Mouse (Mus musculus) CD4-positive naive resting alpha-beta T cell, adult 57 days (primary cell): ENCODE results near the gene Sept6. TPM values are rescaled to one million over a fixed set of nuclear protein-coding genes. Genes with fewer than 3 reads are reported as not detected.

Source experiments
- total RNA-seq: library from RNA; stranded (reverse); gene quantifications from one replicate; pipeline ENCODE4 v1.2.4, GENCODE M21; 2023

Sept6 gene
- total RNA-seq: 151 TPM

GRCm38 (mm10) chrX:36991694-36992093 is at the start of gene Sept6:
Sept6 (minus strand) TSS chrX:36991794.

GRCm38 (mm10) chrX:36902321-36903114 is 89.1 kb downstream of the Sept6 start, which contains the start of gene Nkrf:
Nkrf (minus strand) TSS chrX:36902899.

GRCm38 (mm10) chrX:36873765-36874164 is 117.8 kb downstream of the Sept6 start, which contains the start of the genes Ube2a and C330007P06Rik:
Ube2a (plus strand) TSS chrX:36873900.
C330007P06Rik (minus strand) TSS chrX:36874111.

Other genes with a start within 250 kb of the Sept6 start
- not detected for gene Slc25a43, start 248.1 kb downstream of the Sept6 start, total RNA-seq
- gene Slc25a5, start 196.1 kb downstream of the Sept6 start, total RNA-seq: 326 TPM
- 71.5 TPM for gene Ube2a, start 117.9 kb downstream of the Sept6 start, total RNA-seq
- gene C330007P06Rik, start 117.7 kb downstream of the Sept6 start, total RNA-seq: 33.4 TPM
- 15.8 TPM for gene Nkrf, start 88.9 kb downstream of the Sept6 start, total RNA-seq
- gene Sowahd, start 57.1 kb upstream of the Sept6 start, total RNA-seq: not detected
- gene Rpl39, start 93.6 kb upstream of the Sept6 start, total RNA-seq: 1,478 TPM
- 27.4 TPM for gene Upf3b, start 118.5 kb upstream of the Sept6 start, total RNA-seq
- 16.9 TPM for gene Nkap, start 135.0 kb upstream of the Sept6 start, total RNA-seq
- gene Akap14, start 177.0 kb upstream of the Sept6 start, total RNA-seq: not detected
- 87.6 TPM for gene Ndufa1, start 199.4 kb upstream of the Sept6 start, total RNA-seq
- gene Rnf113a1, start 199.5 kb upstream of the Sept6 start, total RNA-seq: 3.2 TPM
- not detected for gene Gm9, start 219.2 kb upstream of the Sept6 start, total RNA-seq
- gene Rhox1, start 230.5 kb upstream of the Sept6 start, total RNA-seq: not detected